Mouse (Mus musculus): ENCODE results near the gene Inpp5e. TPM values are rescaled to one million over a fixed set of nuclear protein-coding genes. Genes with fewer than 3 reads are reported as not detected.

Gene Inpp5e
- polyA plus RNA-seq, 1 experiment from 2014 or later, result 19.1 TPM

- peaks cover 30% of the 10 kb centered on the region for H3K36me3 ChIP-seq
- H3K4me1 ChIP-seq (replicated peaks), result peaks cover 13% of the 10 kb centered on the region
- H3K4me3 ChIP-seq, result no peak within 1 kb of the TSS
- ATAC-seq (ENCODE audit: insufficient number of reproducible peaks, low FRiP score), result no peak
- no peaks in the 10 kb centered on the region for H3K9me3 ChIP-seq (replicated peaks)
- H3K27ac ChIP-seq (ENCODE audit: poor library complexity, severe bottlenecking), result no peak within 1 kb of the TSS
- no peak within 1 kb of the TSS for H3K9ac ChIP-seq
- 52% methylated on average over 3 of the region's 3 CpGs for WGBS
- no peaks in the 10 kb centered on the region for H3K27me3 ChIP-seq (replicated peaks)
- H3K4me2 ChIP-seq, result no peak within 1 kb of the TSS
Observed at GRCm38 (mm10) chr2:26360772-26361171, 48.2 kb downstream of the Inpp5e start, which contains the start of gene Card9. Gene Card9, minus strand, starts transcription at chr2:26360918.

- H3K4me2 ChIP-seq, result no peak overlapping the region
- no peak overlapping the region for H3K4me3 ChIP-seq
- H3K36me3 ChIP-seq, result peaks cover 23% of the 10 kb centered on the region
- peaks cover 7% of the 10 kb centered on the region for H3K4me1 ChIP-seq (replicated peaks)
- H3K9ac ChIP-seq, result no peak overlapping the region
- WGBS, result 72% methylated on average over 6 of the region's 6 CpGs
- H3K9me3 ChIP-seq (replicated peaks), result no peaks in the 10 kb centered on the region
- no peak overlapping the region for H3K27ac ChIP-seq (ENCODE audit: poor library complexity, severe bottlenecking)
- no peaks in the 10 kb centered on the region for H3K27me3 ChIP-seq (replicated peaks)
- ATAC-seq (ENCODE audit: insufficient number of reproducible peaks, low FRiP score), result no peak
Observed at GRCm38 (mm10) chr2:26359983-26360382, 49.0 kb downstream of the Inpp5e start.

- Histone ChIP-seq H3K27me3 (replicated peaks) (0 out of 2 replicates have a peak, but pooled peaks cover under 1% of the 10 kb centered on the region), H3K4me3 (no peak overlapping the region), H3K4me2 (no peak overlapping the region), H3K4me1 (replicated peaks) (no peaks in the 10 kb centered on the region), H3K27ac (ENCODE audit: poor library complexity, severe bottlenecking) (no peak overlapping the region), H3K9me3 (replicated peaks) (no peaks in the 10 kb centered on the region), H3K9ac (no peak overlapping the region), H3K36me3 (peaks cover 14% of the 10 kb centered on the region)
- 82% methylated on average over 13 of the region's 13 CpGs for WGBS
- ATAC-seq (ENCODE audit: insufficient number of reproducible peaks, low FRiP score), result peak; percentile 18; the same call in 1 of the 2 replicates
Observed at GRCm38 (mm10) chr2:26358667-26359320, 50.2 kb downstream of the Inpp5e start.

- 0 out of 2 replicates have a peak, but pooled peaks cover 6% of the 10 kb centered on the region for H3K27me3 ChIP-seq (replicated peaks)
- no peak overlapping the region for H3K4me3 ChIP-seq
- no peak overlapping the region for H3K4me2 ChIP-seq
- 53% methylated on average over 15 of the region's 15 CpGs for WGBS
- H3K9me3 ChIP-seq (replicated peaks), result no peaks in the 10 kb centered on the region
- peaks cover 5% of the 10 kb centered on the region; the same call in 1 of the 2 replicates for H3K4me1 ChIP-seq (replicated peaks)
- peaks cover under 1% of the 10 kb centered on the region for H3K36me3 ChIP-seq
- H3K9ac ChIP-seq, result no peak overlapping the region
- no peak for ATAC-seq (ENCODE audit: insufficient number of reproducible peaks, low FRiP score)
- no peak overlapping the region for H3K27ac ChIP-seq (ENCODE audit: poor library complexity, severe bottlenecking)
Observed at GRCm38 (mm10) chr2:26357484-26357883, 51.5 kb downstream of the Inpp5e start.

GRCm38 (mm10) chr2:26356678-26357077 lies 52.3 kb downstream of the Inpp5e start:
- H3K4me1 ChIP-seq (replicated peaks), result peaks cover 6% of the 10 kb centered on the region; the same call in 1 of the 2 replicates
- H3K27ac ChIP-seq (ENCODE audit: poor library complexity, severe bottlenecking), result no peak overlapping the region
- ATAC-seq (ENCODE audit: insufficient number of reproducible peaks, low FRiP score), result no peak
- no peak overlapping the region for H3K4me3 ChIP-seq
- H3K9ac ChIP-seq, result no peak overlapping the region
- 68% methylated on average over 7 of the region's 7 CpGs for WGBS
- H3K4me2 ChIP-seq, result no peak overlapping the region
- H3K9me3 ChIP-seq (replicated peaks), result no peaks in the 10 kb centered on the region
- no peaks in the 10 kb centered on the region for H3K36me3 ChIP-seq
- H3K27me3 ChIP-seq (replicated peaks), result 0 out of 2 replicates have a peak, but pooled peaks cover 6% of the 10 kb centered on the region

GRCm38 (mm10) chr2:26356231-26356630 lies 52.8 kb downstream of the Inpp5e start:
- Histone ChIP-seq H3K4me3 (no peak overlapping the region), H3K27ac (ENCODE audit: poor library complexity, severe bottlenecking) (no peak overlapping the region), H3K4me2 (no peak overlapping the region), H3K27me3 (replicated peaks) (0 out of 2 replicates have a peak, but pooled peaks cover 6% of the 10 kb centered on the region), H3K4me1 (replicated peaks) (peaks cover 6% of the 10 kb centered on the region; the same call in 1 of the 2 replicates), H3K9ac (no peak overlapping the region), H3K9me3 (replicated peaks) (no peaks in the 10 kb centered on the region), H3K36me3 (no peaks in the 10 kb centered on the region)
- WGBS, result 75% methylated on average over 4 of the region's 4 CpGs
- ATAC-seq (ENCODE audit: insufficient number of reproducible peaks, low FRiP score), result no peak

- Histone ChIP-seq H3K9ac (no peak overlapping the region), H3K36me3 (peaks cover 11% of the 10 kb centered on the region), H3K27me3 (replicated peaks) (0 out of 2 replicates have a peak, but pooled peaks cover 6% of the 10 kb centered on the region), H3K9me3 (replicated peaks) (no peaks in the 10 kb centered on the region), H3K27ac (ENCODE audit: poor library complexity, severe bottlenecking) (no peak overlapping the region), H3K4me3 (no peak overlapping the region), H3K4me2 (no peak overlapping the region), H3K4me1 (replicated peaks) (peaks cover 19% of the 10 kb centered on the region)
- no peak for ATAC-seq (ENCODE audit: insufficient number of reproducible peaks, low FRiP score)
- WGBS, result 86% methylated on average over 4 of the region's 4 CpGs
Observed at GRCm38 (mm10) chr2:26354401-26354800, 54.6 kb downstream of the Inpp5e start.

- Histone ChIP-seq H3K4me3 (peak overlapping the region; percentile 79; the same call in 1 of the 2 replicates), H3K9ac (no peak overlapping the region)
Observed at GRCm38 (mm10) chr2:26353066-26353980, 55.7 kb downstream of the Inpp5e start.

GRCm38 (mm10) chr2:26352291-26352910 lies 56.6 kb downstream of the Inpp5e start:
- peak overlapping the region; percentile 84 for H3K9ac ChIP-seq
- no peak overlapping the region for H3K27ac ChIP-seq (ENCODE audit: poor library complexity, severe bottlenecking)
- ATAC-seq (ENCODE audit: insufficient number of reproducible peaks, low FRiP score), result 0 out of 2 replicates have a peak, but pooled peaks have one; percentile 6
- no peaks in the 10 kb centered on the region for H3K9me3 ChIP-seq (replicated peaks)
- 3% methylated on average over 36 of the region's 36 CpGs for WGBS
- peak overlapping the region; percentile 97 for H3K4me2 ChIP-seq
- peaks cover 30% of the 10 kb centered on the region for H3K36me3 ChIP-seq
- peak overlapping the region; percentile 79 for H3K4me3 ChIP-seq
- 0 out of 2 replicates have a peak, but pooled peaks cover 6% of the 10 kb centered on the region for H3K27me3 ChIP-seq (replicated peaks)
- peaks cover 38% of the 10 kb centered on the region for H3K4me1 ChIP-seq (replicated peaks)

More at GRCm38 (mm10) chr2:26353066-26353980, 55.7 kb downstream of the Inpp5e start:
- H3K4me2 ChIP-seq, result peak overlapping the region; percentile 97
- peaks cover 30% of the 10 kb centered on the region for H3K4me1 ChIP-seq (replicated peaks)
- H3K27me3 ChIP-seq (replicated peaks), result 0 out of 2 replicates have a peak, but pooled peaks cover 6% of the 10 kb centered on the region
- ATAC-seq (ENCODE audit: insufficient number of reproducible peaks, low FRiP score), result no peak
- no peaks in the 10 kb centered on the region for H3K9me3 ChIP-seq (replicated peaks)
- WGBS, result 86% methylated on average over 11 of the region's 11 CpGs
- peaks cover 22% of the 10 kb centered on the region for H3K36me3 ChIP-seq
- H3K27ac ChIP-seq (ENCODE audit: poor library complexity, severe bottlenecking), result no peak overlapping the region

GRCm38 (mm10) chr2:26351358-26352290 lies 57.4 kb downstream of the Inpp5e start, which contains the start of gene Dnlz:
Gene Dnlz, minus strand, starts transcription at chr2:26352110.
- peak within 1 kb of the TSS; percentile 48 for H3K27ac ChIP-seq (ENCODE audit: poor library complexity, severe bottlenecking)
- peaks cover 42% of the 10 kb centered on the region for H3K4me1 ChIP-seq (replicated peaks)
- H3K9ac ChIP-seq, result peak within 1 kb of the TSS; percentile 87
- peak within 1 kb of the TSS; percentile 97 for H3K4me2 ChIP-seq
- peaks cover 38% of the 10 kb centered on the region for H3K36me3 ChIP-seq
- H3K9me3 ChIP-seq (replicated peaks), result no peaks in the 10 kb centered on the region
- 0 out of 2 replicates have a peak, but pooled peaks cover 6% of the 10 kb centered on the region for H3K27me3 ChIP-seq (replicated peaks)
- ATAC-seq (ENCODE audit: insufficient number of reproducible peaks, low FRiP score), result peak; percentile 75
- WGBS, result 2% methylated on average over 62 of the region's 62 CpGs
- peak within 1 kb of the TSS; percentile 79 for H3K4me3 ChIP-seq
